Mouse (Mus musculus) 3T3-L1 (cell line): ENCODE results near the gene Hspa4l.

Experiments
- DNase-seq: peaks from one replicate; pipeline ENCODE4 v3.0.0-alpha.2; 2015; ENCODE audit warnings: low read depth, low spot score

Gene Hspa4l

DNA sequence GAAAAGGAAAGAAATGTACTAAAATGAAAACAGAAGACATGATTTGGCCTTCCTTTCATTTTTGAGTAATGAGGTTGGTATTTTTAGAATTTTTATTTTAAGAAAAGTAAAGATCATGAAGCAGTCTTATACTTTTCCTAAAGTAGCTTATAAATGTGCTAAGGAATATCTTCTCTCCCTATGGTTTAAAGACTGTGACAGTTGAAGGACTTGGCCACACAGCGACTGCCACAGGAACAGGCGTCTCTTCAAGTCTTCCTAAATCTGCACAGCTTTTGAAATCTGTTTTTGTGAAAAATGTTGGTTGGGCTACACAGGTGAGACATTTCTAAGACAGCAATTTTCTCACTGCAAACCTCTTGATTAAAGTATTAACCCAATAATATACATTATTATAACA lies 69.0 kb downstream of the Hspa4l start:
- DNase-seq, result no peak

DNA sequence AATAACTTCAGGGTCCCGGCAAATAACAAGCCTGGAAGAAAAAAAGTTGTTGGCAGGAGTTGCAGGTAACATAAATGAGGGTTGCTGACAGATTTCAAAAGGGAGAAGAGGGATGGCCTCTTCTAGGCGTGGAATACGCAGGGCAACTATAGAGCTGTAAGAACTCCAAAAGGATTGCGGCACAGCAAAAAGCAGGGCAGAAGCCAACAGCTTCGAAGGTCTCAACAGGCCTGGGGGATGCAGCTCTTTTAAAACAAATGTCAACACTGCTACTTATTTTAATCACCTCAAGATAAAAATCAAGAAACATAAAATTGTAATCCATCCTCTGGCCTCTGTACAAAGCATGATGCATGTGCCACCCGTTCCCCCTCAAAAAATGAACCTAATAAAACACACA lies 101.2 kb downstream of the Hspa4l start:
- peak; percentile 11 for DNase-seq
